Mouse (Mus musculus) thymus, postnatal 36 days (tissue): ENCODE measurements around the gene Snx19.

Source experiments
- DNase-seq, 2 experiments: peaks; one replicate each; pipeline ENCODE4 v3.0.0; 2022; ENCODE audit warnings: mixed read lengths in 2 of 2

Snx19 gene

DNA sequence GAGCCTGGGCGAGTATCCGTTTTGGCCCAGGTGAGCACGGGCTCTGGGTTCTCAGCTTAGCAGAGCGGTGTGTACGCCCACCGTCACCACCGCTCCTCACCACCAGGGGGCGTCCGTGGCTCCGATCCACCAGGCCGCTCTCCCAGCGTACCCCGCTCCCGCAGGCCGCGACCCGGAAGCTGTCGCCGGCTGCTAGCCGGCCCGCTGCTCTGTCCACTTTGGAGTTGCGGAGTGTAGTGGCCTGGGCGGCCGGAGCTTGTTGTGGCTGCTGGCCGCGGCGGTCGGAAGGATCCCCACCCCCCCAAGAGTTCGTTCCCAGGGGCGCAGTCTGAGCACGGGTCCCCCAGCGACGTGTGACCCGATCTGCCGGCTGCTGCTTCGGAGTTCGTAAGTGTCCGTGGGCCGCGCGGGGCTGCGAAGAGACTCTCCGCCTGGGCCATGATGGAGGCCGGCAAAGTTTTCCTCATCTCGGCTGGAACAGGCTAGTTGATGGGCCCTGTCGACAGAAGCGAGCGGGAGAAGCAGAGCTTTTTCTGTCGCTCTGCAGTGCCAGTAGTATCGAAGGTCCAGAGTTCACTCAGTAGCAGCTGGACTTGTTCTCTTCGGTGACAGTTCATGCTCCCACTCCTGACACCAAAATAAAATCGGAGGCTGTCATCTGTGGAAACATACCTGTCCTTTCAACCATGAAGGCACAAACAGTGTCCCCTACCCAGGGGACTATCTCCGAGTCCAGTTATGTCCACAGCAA is at the start of gene Snx19:
Gene Snx19, plus strand, starts transcription at position 227 of the 751 bp plus-strand sequence.
- peak; percentile 91 to 95 for DNase-seq

GRCm38 (mm10) chr9:30400771-30401170 is 26.1 kb upstream of the Snx19 start:
- no peak for DNase-seq

- DNase-seq = peak in 1 of 2 experiments; percentile 13
Measured at GRCm38 (mm10) chr9:30422940-30423339, 4.0 kb upstream of the Snx19 start.

DNA sequence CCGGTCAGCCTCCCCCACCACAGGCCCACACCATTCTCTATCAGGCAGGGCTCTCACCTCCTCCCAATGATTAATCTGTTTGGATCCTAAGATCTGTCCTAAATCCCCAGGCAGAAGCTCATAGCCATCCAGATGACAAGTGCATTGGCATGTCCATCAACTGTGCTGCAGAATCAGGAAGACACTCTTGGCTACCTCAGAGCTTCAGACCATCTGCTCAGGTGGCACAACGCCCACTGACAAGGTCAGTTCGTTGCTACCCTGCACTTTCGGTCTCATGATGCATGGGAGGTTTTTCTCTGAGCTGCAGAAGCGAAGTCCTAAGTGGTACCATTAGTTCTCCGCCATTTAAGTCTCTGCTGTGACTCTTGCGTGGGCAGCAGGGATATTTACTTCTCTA is 1.7 kb upstream of the Snx19 start:
- DNase-seq = no peak

DNA sequence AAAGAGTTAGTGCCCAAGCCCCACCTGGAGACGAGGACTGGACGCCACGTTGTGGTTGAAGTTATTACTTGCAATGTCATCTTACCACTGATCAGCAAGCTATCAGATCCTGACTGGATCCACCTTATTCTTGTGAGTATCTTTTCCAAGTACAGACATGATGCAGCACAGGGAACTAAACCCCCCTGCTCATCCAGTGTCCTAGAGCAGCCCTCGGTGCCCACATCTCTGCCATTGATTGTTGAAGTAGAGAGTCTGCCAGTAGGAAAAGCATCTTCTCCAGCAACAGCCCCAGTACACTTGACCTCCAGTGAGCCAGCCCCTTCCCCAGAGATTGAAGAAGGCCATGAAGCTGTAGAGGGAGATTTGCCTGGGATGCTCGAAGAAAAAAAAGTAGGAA is 1.3 kb downstream of the Snx19 start:
- DNase-seq = no peak

DNA sequence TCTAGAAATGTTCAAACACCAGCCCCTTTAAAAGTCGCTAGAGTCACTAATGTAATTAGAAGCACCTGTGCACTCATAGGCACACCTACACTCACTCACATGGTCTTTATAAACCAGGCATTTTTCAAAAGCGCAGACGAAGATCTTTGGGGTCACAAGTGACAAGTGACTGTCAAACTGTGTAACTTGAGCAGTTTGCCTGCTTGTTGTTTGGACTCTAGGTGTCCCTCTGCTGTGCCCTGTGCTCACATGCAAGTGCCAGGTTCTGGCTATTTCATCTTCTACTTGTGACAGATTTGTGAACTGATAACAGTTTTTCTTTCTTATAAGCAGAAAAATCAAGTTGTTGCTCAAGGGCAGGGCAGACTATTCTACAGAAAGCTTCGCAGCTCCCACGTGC is 3.5 kb downstream of the Snx19 start:
- no peak for DNase-seq

DNA sequence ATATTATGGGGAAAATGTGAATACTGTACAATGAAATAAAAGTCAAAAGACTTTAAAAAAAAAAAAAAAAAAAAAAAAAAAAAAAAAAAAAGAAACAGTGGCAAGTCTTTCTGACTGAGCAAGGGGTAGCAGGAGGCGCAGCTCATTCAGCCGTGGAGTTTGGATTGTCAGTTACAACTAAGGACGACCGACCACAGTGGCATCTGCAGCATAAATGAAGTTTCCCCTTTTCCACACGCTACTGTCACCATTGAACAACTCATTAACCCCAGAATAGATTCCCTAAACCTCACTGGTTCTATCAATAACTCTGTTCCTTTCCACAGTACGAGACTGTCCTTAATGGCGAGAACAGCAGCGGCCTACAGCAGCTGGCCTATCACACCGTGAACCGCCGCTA is 5.0 kb downstream of the Snx19 start:
- DNase-seq = no peak

- no peak for DNase-seq
Measured at GRCm38 (mm10) chr9:30433914-30434313, 7.0 kb downstream of the Snx19 start.

DNA sequence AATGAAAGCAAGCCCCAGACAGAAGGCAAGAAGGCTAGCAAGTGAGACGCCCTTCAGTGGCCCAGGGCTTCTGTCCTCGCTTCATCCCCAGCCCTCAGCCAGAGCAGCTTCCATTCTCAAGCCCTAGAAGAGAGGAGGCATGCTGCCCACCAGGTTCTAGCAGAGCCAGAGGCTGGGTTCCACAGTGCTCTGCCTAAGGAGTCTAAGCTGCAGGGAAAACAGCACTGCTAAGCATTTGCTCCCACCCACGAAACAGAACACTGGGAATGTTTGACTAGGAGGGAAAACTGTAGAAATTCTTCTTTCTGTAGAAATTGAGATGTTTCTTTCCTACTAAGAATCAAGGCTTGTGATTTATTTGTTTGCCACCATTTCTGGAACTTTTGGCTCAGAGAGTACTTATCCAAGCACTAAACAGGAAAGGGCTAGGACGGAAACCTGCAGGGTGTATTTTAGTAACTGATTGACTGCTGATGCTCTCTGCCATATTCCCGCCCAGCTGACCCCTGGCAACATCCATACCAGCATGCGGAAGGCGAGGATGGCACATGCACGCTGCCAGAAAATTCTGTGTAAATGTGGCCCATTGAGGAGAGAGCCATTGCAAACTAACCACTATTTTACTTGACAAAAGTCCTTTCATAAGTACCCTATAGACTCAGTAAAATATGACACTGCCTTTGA is 9.1 kb downstream of the Snx19 start:
- DNase-seq = no peak

DNA sequence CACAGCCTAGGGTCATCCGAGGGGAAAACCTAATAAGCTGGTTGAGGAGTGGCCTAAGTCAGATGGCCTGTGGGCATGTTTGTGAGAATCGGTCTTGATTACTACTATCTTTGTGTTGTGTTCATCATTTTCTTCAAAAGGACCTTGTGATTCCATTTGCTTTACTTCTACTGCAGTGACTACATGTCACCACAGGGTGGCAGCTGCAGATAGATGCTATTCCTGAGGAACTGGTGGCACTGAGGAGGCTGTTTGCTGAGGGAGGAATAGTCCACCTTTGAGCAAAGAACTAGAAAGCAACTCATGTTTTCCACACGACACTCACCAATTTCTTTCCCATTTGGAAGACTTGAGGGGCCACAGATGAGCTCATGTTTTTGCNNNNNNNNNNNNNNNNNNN is 11.6 kb downstream of the Snx19 start:
- no peak for DNase-seq

DNA sequence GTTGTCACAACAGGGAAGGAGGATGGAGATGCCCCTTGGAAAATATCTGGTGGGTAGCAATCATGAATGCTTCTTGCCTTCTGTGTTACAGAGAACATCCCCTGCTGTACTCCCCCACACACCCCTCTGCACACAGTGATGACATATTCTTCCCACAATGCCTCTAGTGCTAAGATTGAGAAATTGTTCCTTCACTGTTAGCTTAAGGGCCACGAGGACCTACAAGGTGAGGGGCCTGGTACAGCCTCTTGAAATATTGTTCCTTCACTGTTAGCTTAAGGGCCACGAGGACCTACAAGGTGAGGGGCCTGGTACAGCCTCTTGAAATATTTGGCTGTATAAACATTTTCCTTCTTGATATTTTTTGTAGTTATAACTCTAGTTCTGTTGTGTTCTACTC is 14.9 kb downstream of the Snx19 start:
- no peak for DNase-seq

DNA sequence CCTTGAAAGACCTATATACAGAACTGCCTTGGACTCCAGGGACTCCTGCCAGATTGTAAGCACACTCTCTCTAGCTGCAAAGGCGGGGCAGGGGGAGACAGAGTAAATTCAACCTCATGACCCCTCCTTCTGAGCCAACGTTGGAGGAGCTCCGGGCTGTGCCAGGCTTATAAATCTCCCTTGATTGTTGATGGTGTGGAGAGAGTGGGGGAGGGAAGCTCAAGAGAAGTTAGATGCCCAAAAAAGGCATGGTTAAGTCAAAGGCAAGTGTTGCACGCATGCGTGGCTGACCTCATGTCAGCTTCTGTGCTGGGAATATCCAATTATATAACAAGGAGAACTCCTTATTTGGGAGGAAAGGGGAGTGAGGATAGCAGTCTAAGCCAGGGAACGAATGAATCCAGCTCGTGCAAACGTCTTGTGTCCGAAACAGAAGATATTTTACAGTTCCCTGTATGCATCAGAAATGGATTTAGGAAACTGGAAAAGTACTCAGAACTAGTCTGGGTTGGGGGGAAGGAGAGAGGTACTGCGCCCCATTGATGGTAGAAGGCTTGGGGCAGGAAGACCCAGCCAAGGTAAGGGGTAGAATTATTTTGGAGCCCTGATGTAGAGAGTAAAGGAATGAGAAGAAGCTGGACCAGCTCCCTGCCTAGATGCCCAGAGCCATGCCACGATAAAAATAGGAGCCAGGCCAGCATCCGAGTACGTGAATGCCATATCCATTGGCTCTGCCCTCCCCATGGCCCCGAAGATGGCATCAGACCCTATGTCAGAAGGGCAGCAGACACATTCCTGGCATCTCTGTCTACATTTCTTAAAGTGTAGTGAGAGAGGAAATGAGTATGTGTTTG is 18.6 kb downstream of the Snx19 start:
- DNase-seq = no peak

DNA sequence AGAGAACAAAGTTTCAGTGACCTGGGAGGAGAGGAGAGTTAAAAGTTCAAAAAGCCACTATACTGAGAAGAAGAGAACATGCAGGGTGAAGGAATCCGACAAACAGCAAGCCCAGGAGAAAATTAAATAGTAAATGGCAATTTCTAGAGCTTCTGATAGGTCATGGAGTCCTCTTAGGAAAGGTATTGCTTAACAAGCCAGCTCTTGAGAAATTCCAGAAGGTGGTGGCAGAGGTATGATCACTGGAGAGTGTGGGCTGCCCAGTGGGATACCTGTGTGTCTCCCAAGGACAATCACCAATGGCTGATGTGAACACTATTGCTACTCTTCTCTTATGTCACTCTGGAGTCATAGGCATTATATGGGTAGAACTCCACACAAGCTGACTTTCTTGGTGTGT is 19.2 kb downstream of the Snx19 start:
- no peak for DNase-seq

DNA sequence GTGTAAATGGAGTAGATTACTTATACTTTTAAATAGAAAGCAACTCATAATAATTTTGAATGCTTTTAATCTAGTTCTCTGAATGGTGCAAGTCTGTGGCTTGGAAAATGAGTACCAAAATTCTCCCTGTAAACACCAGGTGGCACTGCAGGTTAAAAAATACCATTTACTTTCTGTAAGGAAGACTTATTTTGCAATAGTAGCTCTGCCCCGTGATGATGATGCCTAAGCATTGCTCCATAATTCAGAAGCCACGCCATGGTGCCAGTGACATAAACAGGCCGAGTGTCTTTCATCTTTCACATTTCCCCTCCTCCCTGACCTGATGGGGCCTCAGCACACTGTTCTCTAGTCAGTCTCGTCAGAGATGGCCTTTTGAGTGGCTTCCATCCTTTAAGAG is 21.6 kb downstream of the Snx19 start:
- DNase-seq = no peak

GRCm38 (mm10) chr9:30449862-30450261 is 23.0 kb downstream of the Snx19 start:
- DNase-seq = no peak

GRCm38 (mm10) chr9:30450834-30451233 is 23.9 kb downstream of the Snx19 start:
- no peak for DNase-seq

DNA sequence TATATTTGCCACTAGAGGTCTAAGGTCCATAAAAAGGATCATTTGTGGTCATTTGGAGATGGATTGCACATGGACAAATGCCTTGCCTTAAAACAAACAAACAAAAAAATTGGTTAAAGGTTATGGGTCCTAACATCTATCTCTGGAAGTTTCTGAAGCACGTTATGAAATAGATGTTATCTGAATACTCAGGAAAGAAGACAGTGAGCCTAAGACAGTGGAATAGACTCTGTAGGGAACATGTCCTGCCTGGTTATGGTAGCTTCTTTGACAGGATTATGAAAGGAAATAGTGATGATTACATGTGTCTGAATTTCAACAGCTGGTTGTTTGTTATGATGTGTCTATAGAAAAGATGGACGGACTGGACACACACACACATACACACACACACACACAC is 27.6 kb downstream of the Snx19 start:
- no peak for DNase-seq

DNA sequence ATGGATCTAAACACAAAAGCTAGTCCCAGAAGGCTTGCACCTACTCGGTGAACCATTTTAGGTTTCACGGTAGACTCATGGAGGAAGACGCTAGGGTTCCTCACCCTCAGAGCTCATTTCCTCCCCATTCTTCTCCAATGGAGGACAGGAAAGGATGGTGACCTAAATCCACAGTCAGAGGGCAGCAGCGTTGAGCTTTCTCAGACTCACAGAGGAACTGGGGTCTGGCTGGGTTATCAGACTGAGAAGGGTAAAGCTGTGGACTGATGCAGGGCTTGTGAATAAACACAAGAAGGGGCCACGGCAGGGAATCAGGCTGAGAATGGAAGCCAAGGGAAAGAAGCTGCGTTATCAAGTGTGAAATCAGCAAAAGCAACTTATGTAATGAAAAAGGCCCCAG is 29.3 kb downstream of the Snx19 start:
- DNase-seq = no peak

DNA sequence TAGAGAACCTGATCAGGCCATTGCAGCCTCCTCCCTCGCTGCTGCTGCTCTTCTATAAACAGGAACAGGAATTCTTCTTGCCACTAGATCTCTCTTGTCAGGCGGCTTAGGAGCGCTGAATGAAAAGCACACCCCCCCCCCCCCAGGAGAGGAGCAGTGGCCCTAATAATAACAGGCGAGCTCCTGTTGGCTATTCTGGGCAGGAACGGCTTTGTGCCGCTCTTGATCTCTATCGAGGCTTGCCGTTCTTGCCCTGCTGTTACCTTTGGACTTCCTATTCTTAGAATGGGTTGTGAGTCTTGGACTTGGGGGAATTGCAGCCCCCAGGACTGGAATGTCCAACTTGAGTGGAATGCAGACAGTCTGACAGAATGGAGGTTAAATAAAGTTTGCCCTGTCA is 33.6 kb downstream of the Snx19 start:
- DNase-seq = no peak

- no peak for DNase-seq
Measured at GRCm38 (mm10) chr9:30464661-30465060, 37.8 kb downstream of the Snx19 start.

DNA sequence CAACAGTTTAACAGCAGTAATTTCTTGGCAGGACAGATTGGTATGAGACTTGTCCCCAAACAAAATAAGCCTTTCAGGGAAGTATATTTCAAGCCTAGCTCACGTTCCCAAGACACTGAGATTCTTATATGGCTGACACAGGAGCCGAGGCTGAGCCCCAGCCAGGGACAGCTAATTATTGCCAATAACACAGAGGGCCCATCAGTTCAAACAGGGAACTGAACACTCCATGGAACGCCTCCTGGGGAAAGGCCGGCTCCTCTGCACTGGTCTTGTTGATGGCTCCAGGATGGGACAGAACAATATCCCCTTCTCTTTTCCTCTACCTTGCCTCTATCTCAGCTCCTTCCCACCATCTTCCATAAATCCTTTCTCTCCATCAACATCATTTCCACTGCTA is 53.1 kb downstream of the Snx19 start:
- DNase-seq = no peak

- peak; percentile 78 to 80 for DNase-seq
Measured at GRCm38 (mm10) chr9:30480464-30480863, 53.6 kb downstream of the Snx19 start.

DNA sequence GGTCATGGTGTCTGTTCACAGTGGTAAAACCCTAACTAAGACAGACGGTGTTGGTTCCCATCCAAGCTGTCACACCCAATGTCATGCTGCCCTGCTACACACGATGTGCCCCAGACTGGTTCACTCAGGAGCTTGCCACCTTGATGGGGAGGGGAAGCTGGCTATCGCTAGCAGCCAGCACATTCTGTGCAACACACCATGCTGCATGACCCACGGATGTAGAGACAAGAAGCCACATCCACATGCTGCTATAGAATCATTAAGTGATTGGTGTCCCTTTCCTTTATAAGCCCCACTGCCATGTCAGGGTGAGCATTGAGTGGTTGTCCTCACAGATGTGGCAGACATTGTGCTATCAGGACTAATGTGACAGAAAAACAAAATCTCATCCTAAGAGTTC is 55.2 kb downstream of the Snx19 start:
- DNase-seq = no peak

- DNase-seq = no peak
Measured at GRCm38 (mm10) chr9:30484183-30484582, 57.3 kb downstream of the Snx19 start.
